Mouse (Mus musculus) retina, postnatal 1 day (tissue): ENCODE results near the gene Sorbs2.

Experiments used
- DNase-seq: peaks from one replicate; pipeline ENCODE4 v3.0.0-alpha.2; 2012

Gene Sorbs2

DNA sequence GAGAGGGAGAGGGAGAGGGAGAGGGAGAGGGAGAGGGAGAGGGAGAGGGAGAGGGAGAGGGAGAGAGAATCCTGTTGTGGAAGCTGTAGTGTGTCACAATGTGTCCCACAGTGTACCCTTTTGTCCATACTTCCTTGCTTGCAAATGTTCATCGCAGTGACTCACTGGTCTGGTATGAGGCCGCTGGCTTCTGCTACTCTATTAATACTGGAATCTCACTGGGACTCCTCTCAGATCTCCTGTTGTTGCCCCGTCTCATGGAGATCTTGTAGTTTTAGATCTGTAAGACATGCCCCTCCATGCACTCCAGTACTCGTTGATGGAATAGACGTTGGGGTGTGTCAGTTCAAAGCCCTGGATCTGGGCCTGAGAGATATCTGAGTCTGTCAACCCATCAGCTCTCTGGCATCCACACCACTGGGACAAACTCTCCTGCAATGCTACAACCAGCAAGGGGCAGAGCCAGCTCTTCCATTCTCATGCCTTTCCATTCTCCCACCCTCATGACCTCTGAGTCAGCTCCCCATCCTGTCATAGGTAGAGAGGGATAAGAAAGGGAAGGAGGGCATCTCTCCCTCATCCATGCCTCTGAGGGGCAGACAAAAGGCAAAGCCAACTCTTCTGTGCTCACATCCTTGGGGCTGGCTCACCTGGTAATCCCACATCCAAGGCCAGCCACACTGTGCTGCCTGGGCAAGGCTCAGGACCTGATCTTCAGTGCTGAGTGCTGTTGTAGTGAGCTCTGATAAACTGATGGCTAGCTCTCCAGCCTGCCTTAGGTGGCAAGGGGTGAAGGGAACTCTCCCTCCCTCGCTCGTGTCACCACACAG is 72.3 kb downstream of the Sorbs2 start:
- DNase-seq, result no peak

GRCm38 (mm10) chr8:45580544-45580866 is 72.9 kb downstream of the Sorbs2 start:
- no peak for DNase-seq

DNA sequence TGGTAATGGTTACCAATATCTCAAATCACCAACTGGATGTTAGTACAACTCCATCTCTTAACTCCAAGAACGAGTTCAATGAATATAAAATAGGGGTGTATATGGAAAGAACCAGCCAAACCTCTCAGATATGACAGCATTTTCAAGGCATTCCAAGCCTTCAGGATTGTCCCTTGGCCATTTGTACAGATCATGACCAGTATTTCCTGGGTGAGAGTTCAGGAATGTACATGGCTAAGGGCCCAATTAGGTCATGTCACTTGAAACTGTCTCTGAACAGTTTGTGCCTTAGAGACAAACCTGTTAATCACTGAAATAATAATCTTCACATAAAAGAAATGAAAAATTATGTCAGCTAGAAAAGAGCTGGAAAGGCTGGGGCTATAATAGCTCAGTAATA is 76.3 kb downstream of the Sorbs2 start:
- no peak for DNase-seq

- DNase-seq, result no peak
Measured at GRCm38 (mm10) chr8:45584390-45585052, 76.9 kb downstream of the Sorbs2 start.

GRCm38 (mm10) chr8:45585158-45585557 is 77.6 kb downstream of the Sorbs2 start:
- no peak for DNase-seq

- no peak for DNase-seq
Measured at GRCm38 (mm10) chr8:45587011-45587410, 79.4 kb downstream of the Sorbs2 start.

- no peak for DNase-seq
Measured at GRCm38 (mm10) chr8:45591888-45592287, 84.3 kb downstream of the Sorbs2 start.

DNA sequence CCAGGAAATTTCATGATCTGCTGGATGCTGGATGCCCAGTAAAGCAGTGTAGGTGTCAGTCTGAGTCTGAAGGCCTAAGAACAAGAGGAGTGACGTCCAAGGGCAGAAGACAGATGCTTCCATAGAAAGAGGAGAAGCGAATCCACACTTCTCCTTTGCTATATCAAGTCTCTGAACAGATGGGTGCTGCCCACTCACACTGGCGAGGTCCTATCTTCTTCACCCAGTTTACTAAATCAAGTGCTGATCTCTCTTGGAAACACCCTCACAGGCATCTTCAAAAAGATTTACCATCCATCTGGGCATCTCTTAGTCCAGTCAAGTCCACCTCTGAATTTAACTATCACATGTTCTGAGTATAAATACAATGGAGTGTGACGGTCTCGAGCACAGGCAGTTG is 86.1 kb downstream of the Sorbs2 start:
- DNase-seq, result no peak

DNA sequence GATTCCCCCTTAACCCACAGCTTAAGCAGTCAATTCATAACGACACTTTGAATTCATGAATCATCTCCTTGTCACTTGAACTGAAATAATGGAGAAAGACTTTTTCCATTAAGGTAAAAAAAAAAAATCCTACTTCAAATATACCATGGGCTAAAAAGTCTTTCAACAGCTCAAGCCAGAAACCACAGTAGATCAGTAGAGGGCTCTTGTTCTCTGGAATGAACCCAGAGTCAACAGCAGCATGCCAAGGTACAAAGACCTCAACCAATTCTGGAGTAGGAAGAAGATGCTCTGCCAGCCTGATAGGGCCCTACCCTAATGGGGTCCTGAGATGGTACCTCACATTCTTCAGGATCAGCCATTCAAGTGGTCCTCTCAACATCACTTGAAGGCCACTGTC is 88.4 kb downstream of the Sorbs2 start:
- no peak for DNase-seq

- DNase-seq, result no peak
Measured at GRCm38 (mm10) chr8:45596591-45596990, 89.0 kb downstream of the Sorbs2 start.

- DNase-seq, result no peak
Measured at GRCm38 (mm10) chr8:45597631-45598420, 90.2 kb downstream of the Sorbs2 start.

DNA sequence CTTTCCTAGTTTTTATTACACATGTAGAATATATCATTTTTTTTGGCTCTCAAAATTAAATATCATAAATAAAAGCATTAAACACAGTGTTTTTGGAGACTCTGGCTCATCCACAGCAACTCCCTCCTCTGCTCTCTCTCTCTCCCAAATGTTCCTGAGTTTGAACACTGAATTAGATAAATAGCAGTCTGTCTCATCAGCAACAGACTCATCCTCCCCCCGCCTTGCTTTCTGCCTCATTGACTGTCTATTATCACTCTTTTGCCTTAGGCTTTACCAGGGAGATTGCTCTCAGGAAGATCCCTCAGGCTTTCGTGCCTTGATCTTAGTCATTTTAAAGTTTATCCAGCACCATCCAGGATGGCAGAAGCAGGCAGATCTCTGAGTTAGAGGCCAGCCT is 91.3 kb downstream of the Sorbs2 start:
- no peak for DNase-seq

DNA sequence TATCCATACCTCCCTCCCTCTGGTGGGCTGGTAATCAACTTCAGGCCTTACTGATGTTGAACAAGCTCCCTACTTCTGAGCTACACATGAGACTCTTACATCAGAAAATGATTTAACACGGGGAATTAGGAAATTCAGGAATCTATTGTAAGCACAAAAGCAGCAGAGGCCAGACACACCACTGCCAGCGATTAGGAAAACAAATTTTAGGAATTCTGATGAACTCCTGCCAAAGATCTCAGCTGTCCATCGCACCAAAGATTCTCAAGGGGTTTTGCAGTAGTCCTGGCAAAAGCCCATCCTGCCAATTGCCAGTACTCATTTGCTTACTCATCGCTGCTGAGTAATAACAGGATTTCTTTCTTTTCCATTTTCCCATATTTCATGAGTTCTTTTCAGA is 94.4 kb downstream of the Sorbs2 start:
- no peak for DNase-seq

- no peak for DNase-seq
Measured at GRCm38 (mm10) chr8:45605419-45605818, 97.8 kb downstream of the Sorbs2 start.

DNA sequence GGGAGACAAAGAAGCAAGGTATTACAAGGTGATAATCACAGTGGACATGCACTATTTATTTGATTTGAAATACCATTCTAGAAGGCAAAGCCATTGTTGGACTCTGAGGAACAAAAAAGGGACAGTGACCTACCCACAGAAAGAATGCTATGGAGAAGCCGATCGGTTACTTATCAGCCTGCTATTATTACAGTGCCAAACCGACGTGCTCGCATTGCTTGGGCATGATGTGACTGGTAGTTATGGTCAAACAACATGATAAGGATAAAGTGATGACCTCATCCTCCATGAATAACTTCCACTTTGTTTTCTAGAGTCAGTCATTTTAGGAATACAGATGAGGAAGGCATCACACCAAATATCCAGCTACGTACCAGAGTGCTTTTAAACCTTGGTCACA is 99.4 kb downstream of the Sorbs2 start:
- DNase-seq, result no peak

- DNase-seq, result no peak
Measured at GRCm38 (mm10) chr8:45608413-45608812, 100.8 kb downstream of the Sorbs2 start.

- DNase-seq, result no peak
Measured at GRCm38 (mm10) chr8:45610426-45611215, 103.0 kb downstream of the Sorbs2 start.

GRCm38 (mm10) chr8:45611320-45611719 is 103.7 kb downstream of the Sorbs2 start:
- no peak for DNase-seq

- DNase-seq, result no peak
Measured at GRCm38 (mm10) chr8:45614610-45615009, 107.0 kb downstream of the Sorbs2 start.

DNA sequence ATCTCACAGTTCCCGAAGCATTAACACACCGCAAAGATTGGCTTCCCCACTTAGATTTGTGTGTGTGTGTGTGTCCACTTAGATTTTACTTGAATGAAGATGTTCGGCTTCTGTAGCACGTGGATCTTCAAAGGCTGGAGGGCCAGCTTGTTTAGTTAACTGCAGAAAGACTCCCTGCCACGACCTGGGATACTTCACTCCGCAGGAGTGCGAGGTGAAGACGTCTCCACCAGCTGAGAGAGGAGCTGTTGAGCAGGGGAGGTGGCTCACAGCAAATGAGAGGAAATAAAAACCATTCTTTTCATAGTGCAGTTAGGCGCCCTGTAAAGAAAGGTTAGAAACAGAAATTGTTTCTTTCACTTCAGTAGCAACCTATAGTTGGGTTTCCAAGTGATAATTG is 107.5 kb downstream of the Sorbs2 start:
- no peak for DNase-seq

DNA sequence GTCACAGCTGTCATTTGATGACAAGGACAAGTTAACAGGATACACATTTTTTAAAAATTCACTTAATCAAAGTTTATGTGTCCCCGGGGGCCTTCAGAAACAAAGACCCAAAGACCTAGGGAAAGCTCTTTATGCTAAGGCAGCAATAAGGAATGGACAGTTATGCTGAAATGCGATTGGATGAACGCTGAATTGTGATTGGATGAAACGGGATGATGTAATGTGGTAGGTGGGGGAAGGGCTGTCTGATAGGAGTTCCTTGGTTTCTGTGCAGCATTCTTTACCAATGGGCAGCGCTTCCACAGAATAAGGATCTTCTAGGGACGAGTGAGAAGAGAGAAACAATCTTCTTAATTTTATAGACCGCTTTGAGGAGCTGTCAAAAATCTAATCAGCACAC is 108.0 kb downstream of the Sorbs2 start:
- peak; percentile 43 for DNase-seq

DNA sequence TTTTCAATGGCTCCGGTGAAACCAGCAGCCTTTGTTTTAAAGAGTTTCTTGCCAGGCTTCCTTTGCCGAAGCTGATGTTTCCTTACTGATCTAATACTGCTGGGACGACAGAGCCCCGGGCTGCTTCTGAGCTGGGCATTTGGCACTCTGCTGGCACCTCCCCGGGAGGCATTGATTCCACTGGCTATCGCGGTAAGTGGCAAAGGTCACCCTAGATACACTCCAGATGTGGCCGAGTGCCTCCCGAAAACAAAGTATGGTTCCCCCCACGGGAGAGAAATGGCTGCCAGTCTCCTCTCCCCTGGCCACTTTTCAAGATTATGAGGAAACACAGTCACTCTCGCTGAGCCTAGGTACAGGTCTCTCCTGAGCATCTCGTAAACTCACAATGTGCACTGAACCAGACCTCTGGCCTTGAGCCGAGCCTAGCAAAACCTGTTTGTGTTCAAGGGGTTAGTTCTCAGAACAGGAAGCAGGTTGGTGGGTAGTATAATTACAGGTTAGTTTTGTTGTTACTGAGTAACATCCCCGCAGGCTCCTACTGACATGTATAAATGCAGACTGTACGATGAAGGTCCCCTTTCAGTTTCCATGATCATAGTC is 114.1 kb downstream of the Sorbs2 start:
- no peak for DNase-seq

DNA sequence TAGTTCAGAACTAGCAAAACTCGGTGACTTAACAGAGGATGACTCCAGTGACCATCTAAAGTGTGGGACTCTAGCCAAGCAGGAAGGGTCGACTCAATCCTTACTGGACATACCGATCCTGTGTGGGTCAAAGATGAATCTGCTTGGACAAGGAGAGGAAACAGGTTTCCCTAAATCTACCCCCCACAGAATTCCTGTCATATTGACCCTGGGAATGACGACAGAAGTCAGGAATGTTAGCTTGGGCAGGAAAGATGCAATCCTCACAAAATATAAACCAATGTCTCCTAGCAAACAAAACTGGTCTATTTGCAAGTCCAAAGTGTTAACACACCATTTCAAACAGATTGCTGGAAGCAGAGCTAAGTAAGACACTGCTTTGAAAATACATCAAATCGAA is 118.8 kb downstream of the Sorbs2 start:
- DNase-seq, result no peak
